8 mouse cellular contexts compared by ENCODE assay signal in the genomic region with DNA sequence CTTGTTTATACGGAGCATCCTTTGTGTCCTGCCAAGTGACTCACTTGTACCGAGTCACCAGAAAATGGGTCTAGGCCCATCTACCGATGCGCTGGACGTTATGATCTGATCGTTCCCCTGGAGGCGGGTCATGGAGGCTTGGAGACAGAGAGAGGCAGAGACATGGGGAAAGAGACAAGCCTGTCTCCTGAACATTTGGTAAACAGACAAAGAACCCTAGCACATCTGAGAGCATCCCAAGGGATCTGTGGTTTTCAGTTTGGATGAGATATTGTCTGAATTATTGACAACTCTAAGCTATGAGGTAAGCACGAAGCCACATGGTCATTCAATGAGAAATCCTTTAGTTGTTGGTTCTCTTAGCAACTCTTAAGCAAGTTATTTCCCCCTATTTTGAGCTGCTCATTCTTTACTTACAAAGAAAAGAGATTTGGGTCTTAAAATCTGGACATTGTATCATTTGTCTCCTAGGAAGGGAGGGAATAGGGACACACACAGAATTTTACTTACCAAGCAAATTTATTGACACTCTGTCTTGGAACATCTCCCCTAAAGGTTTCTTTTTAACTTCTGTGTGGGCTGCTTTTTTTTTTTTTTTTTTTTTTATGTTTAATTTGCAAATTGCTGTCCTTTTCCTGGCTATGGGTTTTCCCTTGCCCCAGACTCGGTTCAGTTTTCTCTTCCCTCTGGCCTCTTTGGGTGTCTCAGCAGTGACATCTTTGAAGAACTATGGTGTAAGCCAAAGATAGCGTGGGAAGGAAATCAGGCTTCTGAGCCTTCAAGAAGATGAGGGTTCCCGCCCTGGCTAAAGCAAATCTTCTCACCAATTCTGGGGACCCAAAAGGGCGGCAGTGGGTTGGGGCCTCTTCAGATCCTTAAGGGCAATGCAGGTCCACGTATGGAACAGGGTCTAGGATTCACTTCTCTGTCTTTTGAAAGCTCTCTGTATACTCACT. TPM values are rescaled to one million over a fixed set of nuclear protein-coding genes. Genes with fewer than 3 reads are reported as not detected.
DNase-seq lines count a peak whose midpoint lies in the region; ATAC-seq and TF ChIP-seq lines count a peak whose summit lies in the region.

No protein-coding gene starts in this region.

- H3K4me3 ChIP-seq in left cerebral cortex, adult 2 months = peak overlapping the region; percentile 85
- peak overlapping the region; percentile 76 for H3K4me3 ChIP-seq in limb, embryonic 15.5 days

- ATAC-seq in granulocyte monocyte progenitor cell, adult 5-6 weeks (replicated peaks; ENCODE audit: poor library complexity, severe bottlenecking) = peak; percentile 3; the same call in 1 of the 2 replicates
- no peak for ATAC-seq in limb, embryonic 15.5 days (ENCODE audit: insufficient number of reproducible peaks, low FRiP score, low TSS enrichment, low read depth)

- peaks cover 33% of the 10 kb centered on the region for H3K4me1 ChIP-seq in limb, embryonic 15.5 days

- H3K4me2 ChIP-seq in limb, embryonic 15.5 days = peak overlapping the region; percentile 87

- no peaks in the 10 kb centered on the region for H3K9me3 ChIP-seq in limb, embryonic 15.5 days

- H3K36me3 ChIP-seq in limb, embryonic 15.5 days = no peaks in the 10 kb centered on the region

- H3K27ac ChIP-seq in left cerebral cortex, adult 2 months = peak overlapping the region; percentile 80
- peak overlapping the region; percentile 81 for H3K27ac ChIP-seq in limb, embryonic 15.5 days

- intact Hi-C loops in left cerebral cortex, adult 2 months (cut with DNase I) = loop anchor here (5.0 kb wide), 1 partner anchor 101 kb away; no protein-coding TSS in a partner anchor

- DNase-seq in left cerebral cortex, adult 2 months (ENCODE audit: extremely low spot score in 1 of 2, low spot score in 2 of 2) = no peak
- no peak for DNase-seq in left cerebral cortex, adult 9 months (ENCODE audit: low spot score in 2 of 2)
- DNase-seq in NIH3T3 (ENCODE audit: low read depth) = peak; percentile 65
- DNase-seq in urinary bladder, adult 2 months (ENCODE audit: low spot score) = no peak
- no peak for DNase-seq in cerebellum, postnatal 36 days
- no peak for DNase-seq in testis, postnatal 10 days (ENCODE audit: low spot score)

- TF ChIP-seq CTCF in left cerebral cortex, adult 2 months (IDR thresholded peaks at IDR 0.05) = no peak

- 68% methylated on average over 13 of the region's 13 CpGs for WGBS in limb, embryonic 15.5 days

- H3K9ac ChIP-seq in limb, embryonic 15.5 days = no peak overlapping the region

- H3K27me3 ChIP-seq in limb, embryonic 15.5 days = no peaks in the 10 kb centered on the region

RNA-seq across cellular contexts. Expression of a gene that starts 0.7 kb away (rescaled TPM):
- total RNA-seq in left cerebral cortex, adult 2 months (2021) = 10 to 100 TPM; 31.0 to 35.5 TPM
- 30.9 and 34.2 TPM in 2 replicates for total RNA-seq in granulocyte monocyte progenitor cell, adult 5-6 weeks (2014; fragmentation: Nextera tagmentation)
- 20.8 and 24.9 TPM in 2 replicates for total RNA-seq in granulocyte monocyte progenitor cell, adult 5-6 weeks (2017)
- 15.7 and 16.9 TPM in 2 replicates for polyA plus RNA-seq in limb, embryonic 15.5 days (2015; fragmentation: Nextera tagmentation; extraction: Ambion mirVana)
- 66.3 and 86.7 TPM in 2 replicates for polyA plus RNA-seq in urinary bladder, adult 2 months (2012; rRNA removed)
